Mouse (Mus musculus): ENCODE data around the gene Tnfrsf14.

DNA sequence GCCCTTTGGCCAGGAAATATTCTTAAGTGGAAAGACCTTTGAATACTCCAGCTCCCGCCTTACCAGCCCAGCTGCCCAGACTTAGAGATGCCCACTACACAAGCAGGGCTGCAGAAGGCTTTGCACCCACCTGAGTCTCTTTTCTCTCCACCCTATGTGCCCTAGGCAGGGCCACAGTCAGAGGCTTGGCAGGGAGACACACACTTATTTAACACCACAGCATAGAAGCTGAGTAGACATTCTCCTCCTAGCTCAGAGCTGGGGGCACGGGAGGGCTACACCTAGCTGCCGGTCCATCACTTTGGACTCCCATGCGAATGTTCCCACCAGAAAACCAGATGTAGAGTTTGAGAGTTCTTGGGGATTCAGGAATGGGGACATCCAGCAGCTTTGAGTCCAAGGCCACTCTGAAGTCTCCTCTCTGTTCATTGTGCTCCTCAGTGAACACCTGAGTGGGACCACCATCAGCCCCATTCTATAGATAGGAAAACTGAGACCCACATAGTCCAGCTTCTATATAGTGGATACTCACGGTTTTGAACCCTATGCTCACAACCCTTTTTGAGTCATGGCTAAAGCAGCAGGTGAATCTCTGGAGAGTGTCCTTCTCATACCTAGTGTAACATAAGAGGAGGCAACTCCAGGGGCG is 20.7 kb upstream of the Tnfrsf14 start:
- no peak for TF ChIP-seq ZNF384 (IDR thresholded peaks at IDR 0.05; ENCODE audit: low read depth, low read length)
- no peak for TF ChIP-seq HCFC1 (IDR thresholded peaks at IDR 0.05; ENCODE audit: borderline replicate concordance, insufficient read depth, low read length)
- TF ChIP-seq ZC3H11A (IDR thresholded peaks at IDR 0.05; ENCODE audit: borderline replicate concordance, low read depth, low read length) = no peak
- TF ChIP-seq CHD2 (IDR thresholded peaks at IDR 0.05; ENCODE audit: low read depth, low read length) = no peak
- no peak for TF ChIP-seq MAFK (IDR thresholded peaks at IDR 0.05; ENCODE audit: insufficient read depth, low read depth, low read length)

Data from ES-E14 (cell line).